Mouse (Mus musculus): ENCODE measurements around the gene 4930524B15Rik.

The 4930524B15Rik gene

DNA sequence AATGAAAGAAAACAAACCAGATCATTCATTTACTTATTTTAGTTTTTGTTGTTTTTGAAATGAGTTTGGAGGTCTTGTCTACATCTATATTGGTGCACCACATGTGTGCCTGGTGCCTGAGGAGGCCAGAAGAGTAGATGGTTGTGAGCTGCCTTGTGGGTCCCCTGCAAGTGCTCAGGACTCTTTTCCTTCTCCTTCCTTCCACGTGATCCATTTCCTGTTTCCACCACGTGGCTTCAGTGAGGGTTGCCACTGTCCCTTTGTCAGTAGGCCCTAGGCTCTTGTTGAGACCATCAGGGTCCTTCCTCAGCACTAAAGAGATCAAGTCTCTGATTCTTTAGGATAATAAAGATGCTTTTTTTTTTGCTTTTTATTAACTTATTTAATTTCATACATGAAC, 19.4 kb downstream of the 4930524B15Rik start:
- no peak for DNase-seq (ENCODE audit: low read depth, low spot score)

GRCm38 (mm10) chr11:31992535-31992934, 27.1 kb downstream of the 4930524B15Rik start:
- no peak for DNase-seq (ENCODE audit: low read depth, low spot score)

DNA sequence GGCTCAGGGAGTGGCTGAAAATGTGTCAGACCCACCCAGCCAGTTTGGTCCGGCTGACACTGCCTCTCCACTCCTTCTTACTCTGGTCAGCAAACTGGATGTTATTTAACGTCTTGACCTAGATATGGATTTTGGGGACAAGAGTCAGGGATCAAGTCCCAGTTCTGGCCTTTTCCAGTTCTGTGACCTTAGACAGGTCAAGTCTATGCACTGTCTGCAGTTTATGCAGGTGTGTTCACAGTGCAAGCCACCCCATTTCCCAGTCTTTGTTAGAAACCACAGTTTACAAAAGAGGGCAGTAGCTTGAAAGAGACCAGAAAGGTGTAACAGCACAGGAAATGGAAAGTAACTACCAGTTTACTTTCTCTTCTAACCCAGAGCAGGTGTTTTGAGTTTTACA, 34.3 kb downstream of the 4930524B15Rik start:
- peak; percentile 44 for DNase-seq (ENCODE audit: low read depth, low spot score)

DNA sequence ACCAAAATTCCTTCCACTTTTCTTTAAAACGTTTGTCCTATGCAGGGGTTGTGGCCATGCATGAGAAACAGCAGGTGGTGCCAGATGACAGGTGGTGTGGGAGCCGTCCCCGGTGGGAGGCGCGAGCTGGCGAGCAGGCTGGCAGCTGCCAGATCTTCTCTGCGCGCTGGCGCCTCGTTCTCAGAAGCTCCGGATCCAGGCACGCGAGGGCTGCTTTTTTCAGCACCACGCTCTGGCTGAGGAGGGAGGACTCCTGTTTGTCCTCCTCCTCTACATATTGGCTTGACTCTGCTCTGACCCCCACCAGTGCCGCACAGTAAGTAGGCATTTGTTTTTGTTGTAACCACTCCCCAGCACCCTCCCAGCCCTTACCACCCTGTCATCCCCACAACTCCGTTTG, 34.9 kb downstream of the 4930524B15Rik start, which contains the start of gene Nsg2:
TSS of gene Nsg2 (plus strand) at position 183 of the 400 bp plus-strand sequence.
- DNase-seq (ENCODE audit: low read depth, low spot score) = peak; percentile 57

- DNase-seq (ENCODE audit: low read depth, low spot score) = no peak
Observed at GRCm38 (mm10) chr11:32001181-32001910, 36.0 kb downstream of the 4930524B15Rik start.

GRCm38 (mm10) chr11:32002670-32003072, 37.3 kb downstream of the 4930524B15Rik start:
- no peak for DNase-seq (ENCODE audit: low read depth, low spot score)

- DNase-seq (ENCODE audit: low read depth, low spot score) = peak; percentile 55
Observed at GRCm38 (mm10) chr11:32008049-32008448, 42.7 kb downstream of the 4930524B15Rik start.

DNA sequence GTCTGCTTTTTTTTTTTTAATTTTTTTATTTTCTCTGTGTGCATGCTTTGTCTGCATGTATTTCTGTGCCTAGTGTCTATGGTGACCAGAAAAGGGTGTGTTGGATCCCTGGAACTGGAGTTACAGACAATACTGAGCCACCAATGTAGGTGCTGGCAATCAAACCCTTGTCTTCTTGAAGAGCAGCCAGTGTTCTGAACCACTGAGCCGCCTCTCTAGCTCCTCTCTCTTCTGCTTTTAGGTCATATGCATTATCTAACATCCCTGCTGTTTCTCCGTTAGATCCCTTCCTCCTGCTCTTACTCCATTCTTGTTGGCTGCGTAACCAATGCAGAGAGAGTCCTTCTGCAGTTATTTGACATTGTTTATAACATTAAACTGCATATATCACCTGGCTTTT, 43.5 kb downstream of the 4930524B15Rik start:
- no peak for DNase-seq (ENCODE audit: low read depth, low spot score)

DNA sequence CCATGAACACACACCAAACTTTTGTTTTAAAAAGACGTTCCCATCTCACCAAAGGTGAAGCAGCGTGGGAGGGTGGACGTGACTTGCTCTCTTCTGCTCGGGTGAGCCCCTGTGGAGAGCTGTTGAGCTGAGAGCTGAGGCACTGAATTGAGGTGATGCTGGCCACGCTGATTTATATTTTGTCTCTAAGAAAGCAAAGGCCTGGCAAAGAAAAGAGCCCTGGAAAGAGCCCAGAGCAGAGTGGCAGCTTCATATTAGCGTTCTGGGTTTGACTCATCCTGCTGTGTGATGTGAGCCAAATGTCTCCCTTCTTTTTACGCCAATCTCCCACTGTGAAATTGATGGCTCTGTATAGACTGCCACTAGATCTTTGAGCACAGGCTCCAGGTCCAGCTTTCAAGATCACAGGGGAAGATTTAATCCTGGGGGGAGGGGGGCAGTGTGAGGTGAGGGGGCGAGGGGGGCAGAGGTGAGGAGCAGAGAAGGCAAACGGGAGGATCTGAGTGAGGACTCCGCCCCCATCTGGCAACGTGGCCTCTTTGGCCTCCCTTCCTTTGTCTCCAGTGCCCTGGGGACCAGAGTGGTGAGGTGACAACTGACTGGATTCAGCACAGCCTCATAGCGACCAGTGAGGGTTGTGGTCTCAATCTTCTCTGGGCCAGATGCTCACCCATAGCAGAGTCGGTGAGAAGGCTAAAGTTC, 44.7 kb downstream of the 4930524B15Rik start:
- DNase-seq (ENCODE audit: low read depth, low spot score) = peak; percentile 39

GRCm38 (mm10) chr11:32010663-32010970, 45.2 kb downstream of the 4930524B15Rik start:
- DNase-seq (ENCODE audit: low read depth, low spot score) = no peak

GRCm38 (mm10) chr11:32011867-32012603, 46.6 kb downstream of the 4930524B15Rik start:
- no peak for DNase-seq (ENCODE audit: low read depth, low spot score)

DNA sequence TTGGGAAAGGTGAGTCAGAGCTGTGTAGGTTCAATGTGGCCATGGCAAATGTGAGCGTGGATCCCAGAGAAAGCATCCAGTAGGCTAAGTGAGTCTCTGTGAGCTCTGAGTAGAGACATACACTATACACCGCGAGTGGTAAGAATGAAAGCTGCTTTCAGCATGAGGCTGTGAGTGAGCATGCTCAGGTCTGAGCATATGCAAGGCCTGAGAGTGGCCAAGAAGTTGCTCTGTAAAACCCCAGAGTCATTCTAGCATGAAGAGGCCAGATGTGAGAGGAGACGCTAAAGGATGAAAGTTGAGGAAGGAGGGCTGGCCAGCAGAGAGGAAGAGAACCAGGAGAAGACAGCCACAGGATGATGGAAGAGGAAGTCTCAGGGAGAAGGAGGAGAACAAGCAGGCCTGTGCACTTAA, 47.6 kb downstream of the 4930524B15Rik start:
- no peak for DNase-seq (ENCODE audit: low read depth, low spot score)

DNA sequence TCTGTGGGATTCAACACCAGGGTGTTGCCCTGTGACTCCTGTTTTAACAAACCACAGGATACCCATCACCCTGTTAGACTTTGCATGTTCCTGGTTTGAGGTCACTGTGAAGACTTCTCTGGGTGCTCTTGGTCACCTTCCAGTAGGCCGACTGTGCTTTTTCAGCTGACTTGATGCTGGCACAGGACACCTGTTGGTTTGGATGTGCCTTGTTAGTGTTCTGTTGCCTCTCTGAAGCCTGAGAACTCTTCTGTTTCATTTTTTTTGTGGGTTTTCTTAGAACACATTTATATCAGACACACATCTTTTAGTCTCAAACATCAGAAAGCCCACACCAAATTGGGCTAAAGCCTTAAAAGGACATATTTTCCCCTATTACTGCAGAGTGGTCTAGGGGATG, 48.2 kb downstream of the 4930524B15Rik start:
- no peak for DNase-seq (ENCODE audit: low read depth, low spot score)

DNA sequence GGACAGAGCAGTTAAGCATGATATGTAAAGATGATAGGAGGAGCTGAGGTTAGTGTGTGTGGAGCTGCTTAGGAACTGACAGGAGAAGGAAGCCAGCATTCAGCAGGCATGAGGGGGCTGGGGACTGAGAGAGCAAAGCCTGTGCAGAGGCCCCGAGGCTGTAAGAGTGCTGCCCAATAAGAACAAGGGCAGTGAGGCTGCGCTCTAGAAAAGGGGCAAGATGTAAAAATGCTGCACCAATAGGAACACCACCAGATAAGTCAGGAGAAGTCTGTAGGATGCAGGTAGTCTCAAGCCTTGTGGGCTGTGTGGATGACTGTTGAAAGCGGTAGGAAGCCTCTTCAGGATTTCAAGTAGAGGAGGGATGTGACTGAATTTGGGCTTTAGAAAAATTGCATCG, 52.8 kb downstream of the 4930524B15Rik start:
- no peak for DNase-seq (ENCODE audit: low read depth, low spot score)

DNA sequence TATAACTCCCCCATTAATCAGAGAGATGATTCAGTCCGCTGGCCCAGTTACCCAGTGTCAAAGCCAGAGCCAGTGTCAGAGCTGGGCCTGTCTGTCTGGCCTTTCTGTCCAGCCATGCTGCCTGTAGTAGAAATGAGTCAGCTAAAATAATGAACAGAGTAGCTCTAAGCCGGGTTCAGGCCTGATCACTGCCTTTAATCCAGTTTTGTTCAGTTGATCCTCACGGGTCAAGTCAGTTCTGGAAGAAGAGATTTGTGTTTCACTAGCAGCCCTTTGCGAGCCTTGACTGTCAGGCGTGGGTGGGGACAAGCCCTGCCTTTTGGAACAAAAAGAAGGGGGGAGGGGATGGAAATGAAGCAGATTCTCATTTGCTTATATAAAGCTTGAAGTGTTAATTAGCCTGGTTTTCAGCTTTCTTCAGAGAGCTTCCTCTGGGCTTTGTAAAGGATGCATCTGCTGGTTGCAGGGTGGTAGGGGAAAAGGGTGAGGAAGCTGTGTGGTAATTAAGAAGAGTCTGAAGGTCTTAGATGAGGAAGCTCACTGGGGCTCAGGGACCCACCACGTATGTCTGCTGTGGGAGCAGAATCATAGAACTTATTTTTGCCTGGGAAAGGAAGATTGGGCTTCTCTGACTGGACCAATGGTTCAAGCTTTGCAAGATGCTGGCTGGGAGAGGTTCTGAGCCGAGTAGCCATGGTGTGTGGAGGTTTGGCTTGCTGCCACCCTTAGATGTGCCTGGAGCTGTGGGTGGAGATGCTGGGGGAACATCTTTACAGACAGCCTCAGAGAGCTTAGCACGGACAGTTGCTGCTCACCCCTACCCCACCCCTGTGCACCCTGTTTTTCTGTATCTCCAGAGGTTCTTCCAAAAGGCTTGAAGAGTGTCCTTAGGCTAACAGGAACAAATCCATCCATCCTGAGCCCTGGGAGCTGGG, 54.9 kb downstream of the 4930524B15Rik start:
- peak; percentile 51 for DNase-seq (ENCODE audit: low read depth, low spot score)

DNA sequence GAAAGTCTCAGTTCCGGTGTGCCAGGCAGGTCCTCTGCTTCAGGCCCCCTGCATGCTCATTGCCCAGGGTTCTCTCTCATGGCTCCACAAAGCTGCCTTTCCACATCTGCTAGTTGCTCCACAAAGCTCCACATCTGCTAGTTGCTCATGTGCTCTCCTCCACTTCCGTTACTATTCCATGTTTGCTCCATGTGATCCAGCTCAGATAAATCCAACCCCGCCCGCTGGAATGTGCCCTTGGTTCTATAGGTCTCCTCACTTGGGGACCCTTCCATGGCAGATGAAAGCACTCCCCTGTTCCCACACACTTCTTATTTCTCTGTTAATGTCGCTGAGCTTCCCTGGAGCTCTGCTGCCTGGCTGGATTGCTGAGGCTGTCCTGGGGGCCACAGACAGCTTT, 61.2 kb downstream of the 4930524B15Rik start:
- DNase-seq (ENCODE audit: low read depth, low spot score) = no peak

GRCm38 (mm10) chr11:32027474-32028342, 62.3 kb downstream of the 4930524B15Rik start:
- DNase-seq (ENCODE audit: low read depth, low spot score) = peak; percentile 14

DNA sequence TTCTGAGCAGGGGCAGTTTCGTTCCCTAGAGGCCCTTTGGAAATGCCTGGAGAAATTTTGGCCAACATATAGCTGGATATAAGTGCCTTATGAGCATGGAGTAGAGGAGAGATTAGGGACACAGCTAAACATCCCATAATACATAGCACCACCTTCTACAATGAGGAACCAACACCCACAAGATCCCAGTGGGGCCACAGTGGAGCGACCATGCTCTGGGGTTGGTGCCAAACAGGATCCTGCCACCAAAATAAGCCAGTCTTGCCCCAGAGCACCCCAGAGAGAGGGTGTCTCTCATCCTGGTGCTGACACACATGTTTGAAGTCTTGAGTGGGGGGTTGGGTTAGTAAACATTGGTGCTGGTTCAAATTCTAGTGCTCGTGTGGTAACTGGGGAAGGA, 63.2 kb downstream of the 4930524B15Rik start:
- DNase-seq (ENCODE audit: low read depth, low spot score) = no peak
